Mouse (Mus musculus) frontal cortex, adult 2 months (tissue): ENCODE data around the gene Cfap74. TPM values are rescaled to one million over a fixed set of nuclear protein-coding genes. Genes with fewer than 3 reads are reported as not detected.
"Not testable (repeated sequence)": the region's sequence is repeated elsewhere in the genome, so short reads cannot be mapped to it uniquely, and the experiment has no call there.

ENCODE experiments used
- DNase-seq, 2 experiments: peaks; one replicate each; pipeline ENCODE4 v3.0.0; 2022; ENCODE audit warnings: low spot score in 1 of 2; ENCODE audit errors: extremely low spot score in 1 of 2
- polyA plus RNA-seq: library from polyadenylated mRNA; depleted of rRNA; stranded (reverse); fragments of >200 nt; gene quantifications from 2 replicates; pipeline ENCODE4 v1.2.3, GENCODE M21; 2012

Gene Cfap74
- polyA plus RNA-seq, 1 experiment: 20.5 TPM

DNA sequence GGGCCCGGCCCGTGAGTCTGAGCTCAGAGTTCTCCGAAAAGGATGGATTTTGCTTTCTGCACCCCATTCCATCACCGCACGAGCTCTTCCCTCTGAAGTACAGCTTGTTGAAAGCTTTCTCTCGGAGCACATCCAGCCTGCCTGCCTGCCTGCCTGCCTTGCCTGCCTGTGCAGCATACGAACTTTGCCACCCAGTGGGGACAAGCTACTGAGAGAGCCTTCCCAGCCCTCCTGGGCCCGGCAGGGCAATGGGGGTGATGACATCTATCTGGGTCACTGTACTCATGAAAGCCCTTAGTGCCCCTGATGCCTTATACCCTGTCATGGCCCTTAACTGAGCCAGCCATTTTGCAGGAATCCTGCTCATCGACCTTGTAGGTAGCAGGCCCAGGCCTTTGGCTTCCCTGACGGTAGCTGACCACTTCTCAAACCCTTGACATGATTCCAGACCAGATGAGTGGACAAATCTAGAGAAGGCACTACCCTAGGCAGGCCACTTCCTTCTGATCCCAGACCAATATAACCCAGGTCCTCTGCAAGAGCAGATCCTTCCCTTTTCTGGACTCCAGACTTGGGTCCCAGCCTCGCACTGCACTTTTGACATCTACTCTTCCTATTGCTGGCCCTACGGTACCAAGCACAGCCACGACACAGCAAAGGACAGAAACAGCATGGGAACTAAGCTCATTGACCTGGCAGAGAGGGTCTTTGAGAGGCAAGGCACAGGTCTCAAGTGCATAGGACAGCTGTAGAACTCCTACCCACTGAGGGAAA lies 58.4 kb downstream of the Cfap74 start:
- DNase-seq: no peak

DNA sequence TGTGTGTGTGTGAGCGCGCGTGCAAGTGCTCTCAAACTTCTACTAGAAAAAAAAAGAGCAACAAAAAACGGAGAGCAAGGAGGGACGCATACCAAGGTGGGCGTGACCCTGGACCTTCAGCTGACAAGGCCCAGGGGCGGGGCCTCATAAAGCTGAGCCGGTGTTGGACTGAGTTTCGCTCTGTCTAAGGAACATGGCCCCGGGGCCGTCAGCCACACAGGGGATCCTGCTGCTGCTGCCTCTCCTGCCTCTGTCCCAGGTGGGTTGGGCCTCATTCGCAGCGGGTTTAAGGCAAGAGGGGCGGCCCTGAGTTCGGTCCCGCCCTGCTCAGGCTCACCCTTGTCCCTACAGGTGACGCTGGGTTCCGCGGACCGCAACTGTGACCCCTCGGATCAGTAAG lies 60.0 kb downstream of the Cfap74 start, which contains the start of gene Tmem52:
Tmem52 (plus strand) TSS at position 163 of the 400 bp plus-strand sequence.
- DNase-seq: no peak

DNA sequence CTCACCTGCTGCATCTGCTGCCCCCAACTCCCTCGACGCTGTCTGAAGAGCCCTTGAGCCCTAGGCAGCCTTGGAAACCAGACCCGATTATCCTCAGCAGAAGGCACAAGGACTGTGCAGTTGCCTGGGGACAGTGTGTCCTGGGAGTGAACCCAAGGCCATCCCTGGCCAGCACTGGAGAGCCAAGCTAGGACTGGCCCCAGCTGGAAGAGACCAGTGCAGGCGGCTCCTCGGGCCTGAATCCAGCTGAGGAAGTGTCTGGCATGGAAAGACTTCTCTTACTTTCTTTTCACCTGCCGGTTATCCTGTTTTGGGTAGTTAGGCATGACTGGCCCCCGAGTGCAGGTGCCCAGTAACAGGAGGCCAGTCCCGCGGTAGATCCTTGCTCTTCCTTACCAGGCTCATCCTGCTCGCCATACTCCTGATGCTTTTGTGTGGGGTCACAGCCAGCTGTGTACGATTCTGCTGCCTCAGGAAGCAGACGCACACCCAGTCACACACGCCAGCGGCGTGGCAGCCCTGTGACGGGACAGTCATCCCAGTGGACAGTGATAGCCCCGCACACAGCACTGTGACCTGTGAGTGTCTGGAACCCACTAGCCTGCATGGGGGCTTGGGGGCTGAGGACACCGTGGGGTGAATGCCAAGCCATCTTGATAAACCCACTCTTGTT lies 60.7 kb downstream of the Cfap74 start:
- no peak for DNase-seq

DNA sequence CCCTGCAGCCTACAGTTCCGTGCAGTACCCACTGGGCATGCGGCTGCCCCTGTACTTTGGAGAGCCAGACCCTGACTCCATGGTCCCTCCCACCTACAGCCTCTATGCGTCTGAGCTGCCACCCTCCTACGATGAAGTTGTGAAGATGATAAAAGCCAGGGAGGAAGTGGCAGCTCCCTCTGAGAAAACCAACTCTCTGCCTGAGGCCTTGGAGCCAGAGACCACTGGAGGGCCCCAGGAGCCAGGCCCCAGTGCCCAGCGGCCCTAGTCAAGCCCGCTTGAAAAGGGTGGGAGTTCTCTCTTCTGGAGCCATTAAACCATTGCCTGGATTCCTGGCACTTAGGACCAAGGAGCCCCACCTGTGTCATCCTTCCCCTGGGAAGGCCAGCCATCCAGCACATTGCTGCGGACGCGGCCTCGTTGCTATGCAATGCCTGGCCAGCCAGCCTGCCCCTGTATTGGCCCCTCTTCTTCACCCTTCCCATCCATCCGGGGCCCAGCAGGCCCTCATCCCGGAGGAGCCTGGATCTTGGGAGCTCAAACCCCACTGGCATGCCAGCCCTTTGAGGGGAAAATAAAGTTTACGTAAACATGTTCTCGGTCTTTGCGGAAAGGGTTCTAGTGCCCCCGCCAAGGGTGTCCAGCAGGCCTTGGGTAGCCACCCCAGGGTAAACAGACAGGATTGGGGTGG lies 61.4 kb downstream of the Cfap74 start:
- no peak for DNase-seq

GRCm38 (mm10) chr4:155470997-155471396 lies 62.0 kb downstream of the Cfap74 start:
- no peak for DNase-seq

- DNase-seq: no peak
Observed at GRCm38 (mm10) chr4:155471406-155471805, 62.4 kb downstream of the Cfap74 start.

DNA sequence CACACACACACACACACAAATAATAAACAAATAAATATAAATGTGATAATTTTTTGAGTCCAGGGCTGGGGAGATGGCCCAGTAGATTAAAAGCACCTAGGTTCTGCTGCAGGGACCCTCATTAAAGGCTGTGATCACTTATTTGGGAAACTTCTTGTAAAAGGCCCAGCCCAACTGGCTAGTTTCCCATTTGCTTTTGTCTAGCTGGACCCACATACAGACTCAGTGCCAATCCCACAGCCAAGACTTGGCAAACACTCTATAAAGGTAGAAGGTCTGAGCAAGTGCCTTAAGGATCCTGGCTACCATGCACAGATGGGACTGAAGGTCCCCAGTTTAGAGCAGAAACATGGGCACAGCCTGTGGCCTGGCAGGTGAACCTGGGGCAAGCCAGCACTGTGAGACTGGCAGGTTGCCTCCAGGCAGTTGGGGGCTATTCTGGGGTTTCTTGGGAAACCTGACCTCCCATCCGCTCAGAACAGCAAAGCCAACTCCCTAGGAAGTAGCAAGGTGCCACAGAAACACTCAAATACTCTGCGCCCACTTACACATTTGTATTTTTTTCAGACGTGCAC lies 63.8 kb downstream of the Cfap74 start:
- no peak for DNase-seq

- DNase-seq: no peak
Observed at GRCm38 (mm10) chr4:155473319-155473718, 64.3 kb downstream of the Cfap74 start.

GRCm38 (mm10) chr4:155473796-155474195 lies 64.8 kb downstream of the Cfap74 start:
- DNase-seq: not testable (repeated sequence)

- peak in 1 of 2 experiments; percentile 83 for DNase-seq
Observed at GRCm38 (mm10) chr4:155481381-155482124, 72.6 kb downstream of the Cfap74 start.

- no peak for DNase-seq
Observed at GRCm38 (mm10) chr4:155482125-155482480, 73.1 kb downstream of the Cfap74 start.

- no peak for DNase-seq
Observed at GRCm38 (mm10) chr4:155482733-155483540, 73.9 kb downstream of the Cfap74 start.

- no peak for DNase-seq
Observed at GRCm38 (mm10) chr4:155485521-155485920, 76.5 kb downstream of the Cfap74 start.

DNA sequence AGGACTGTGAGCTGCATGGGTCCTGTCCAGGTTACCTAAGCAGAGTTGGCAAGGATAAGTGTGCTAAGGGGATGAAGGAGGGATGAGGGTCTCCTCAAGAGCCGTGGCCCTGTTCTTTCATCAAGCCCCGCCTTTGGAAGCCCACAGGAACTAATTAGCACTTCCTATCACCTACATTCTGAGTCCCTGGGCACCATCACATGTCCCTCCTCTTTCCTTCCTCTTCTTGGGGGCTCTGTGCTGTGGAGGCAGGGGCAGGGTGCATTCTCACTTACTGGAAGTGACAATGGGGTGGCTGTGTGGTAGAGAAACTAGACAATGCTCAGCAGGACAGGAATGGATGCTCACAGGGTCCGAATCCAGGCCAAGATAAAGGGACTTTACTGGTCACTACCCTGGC lies 78.8 kb downstream of the Cfap74 start:
- DNase-seq: no peak

GRCm38 (mm10) chr4:155488232-155489025 lies 79.4 kb downstream of the Cfap74 start:
- DNase-seq: no peak

GRCm38 (mm10) chr4:155489101-155489970 lies 80.3 kb downstream of the Cfap74 start:
- DNase-seq: no peak

GRCm38 (mm10) chr4:155490456-155490855 lies 81.5 kb downstream of the Cfap74 start:
- no peak for DNase-seq

GRCm38 (mm10) chr4:155490990-155491504 lies 82.1 kb downstream of the Cfap74 start, which contains the start of gene Gnb1:
TSS of gene Gnb1 (plus strand) at chr4:155491361.
- peak; percentile 61 to 95 for DNase-seq
